Mouse (Mus musculus): ENCODE data around the gene Olfr1346. TPM values are rescaled to one million over a fixed set of nuclear protein-coding genes. Genes with fewer than 3 reads are reported as not detected.
"Not testable (repeated sequence)": the region's sequence is repeated elsewhere in the genome, so short reads cannot be mapped to it uniquely, and the experiment has no call there.

Gene Olfr1346
- polyA plus RNA-seq, 1 experiment, result 0.46 TPM

- Histone ChIP-seq H3K36me3 (ENCODE audit: control insufficient read depth, insufficient read depth, low read length) (no peaks in the 10 kb centered on the region), H3K4me1 (ENCODE audit: control insufficient read depth, insufficient read depth, low read length) (no peaks in the 10 kb centered on the region), H3K27me3 (ENCODE audit: control insufficient read depth, insufficient read depth, low read length) (no peaks in the 10 kb centered on the region), H3K27ac (ENCODE audit: control insufficient read depth, insufficient read depth, low read depth, low read length) (no peak within 1 kb of the TSS), H3K4me3 (ENCODE audit: control insufficient read depth, low read depth, low read length) (no peak within 1 kb of the TSS)
- TF ChIP-seq CTCF (IDR thresholded peaks at IDR 0.05; ENCODE audit: control insufficient read depth, insufficient read depth, insufficient replicate concordance, low read depth, low read length) (no peak), POLR2A (IDR thresholded peaks at IDR 0.05; ENCODE audit: control insufficient read depth, low read depth, low read length) (no peak)
These were observed 11.0 kb upstream of the Olfr1346 start, which contains the start of gene Olfr1336 for GRCm38 (mm10) chr7:6455868-6456267. Olfr1336 (plus strand) TSS chr7:6456168.

GRCm38 (mm10) chr7:6456399-6456798 is 10.5 kb upstream of the Olfr1346 start:
- Histone ChIP-seq H3K4me3 (ENCODE audit: control insufficient read depth, low read depth, low read length) (no peak overlapping the region), H3K27ac (ENCODE audit: control insufficient read depth, insufficient read depth, low read depth, low read length) (no peak overlapping the region), H3K36me3 (ENCODE audit: control insufficient read depth, insufficient read depth, low read length) (no peaks in the 10 kb centered on the region), H3K27me3 (ENCODE audit: control insufficient read depth, insufficient read depth, low read length) (no peaks in the 10 kb centered on the region), H3K4me1 (ENCODE audit: control insufficient read depth, insufficient read depth, low read length) (no peaks in the 10 kb centered on the region)
- TF ChIP-seq CTCF (IDR thresholded peaks at IDR 0.05; ENCODE audit: control insufficient read depth, insufficient read depth, insufficient replicate concordance, low read depth, low read length) (no peak), POLR2A (IDR thresholded peaks at IDR 0.05; ENCODE audit: control insufficient read depth, low read depth, low read length) (no peak)

GRCm38 (mm10) chr7:6477633-6478032 is 10.7 kb downstream of the Olfr1346 start:
- not testable (repeated sequence) for H3K27me3 ChIP-seq (ENCODE audit: control insufficient read depth, insufficient read depth, low read length); H3K27ac ChIP-seq (ENCODE audit: control insufficient read depth, insufficient read depth, low read depth, low read length); H3K4me1 ChIP-seq (ENCODE audit: control insufficient read depth, insufficient read depth, low read length); H3K36me3 ChIP-seq (ENCODE audit: control insufficient read depth, insufficient read depth, low read length); H3K4me3 ChIP-seq (ENCODE audit: control insufficient read depth, low read depth, low read length)

- no peak within 1 kb of the TSS for H3K4me3 ChIP-seq (ENCODE audit: control insufficient read depth, low read depth, low read length)
- no peak within 1 kb of the TSS for H3K27ac ChIP-seq (ENCODE audit: control insufficient read depth, insufficient read depth, low read depth, low read length)
- H3K27me3 ChIP-seq (ENCODE audit: control insufficient read depth, insufficient read depth, low read length), result no peaks in the 10 kb centered on the region
- H3K4me1 ChIP-seq (ENCODE audit: control insufficient read depth, insufficient read depth, low read length), result no peaks in the 10 kb centered on the region
- no peaks in the 10 kb centered on the region for H3K36me3 ChIP-seq (ENCODE audit: control insufficient read depth, insufficient read depth, low read length)
- TF ChIP-seq POLR2A (IDR thresholded peaks at IDR 0.05; ENCODE audit: control insufficient read depth, low read depth, low read length) (no peak), CTCF (IDR thresholded peaks at IDR 0.05; ENCODE audit: control insufficient read depth, insufficient read depth, insufficient replicate concordance, low read depth, low read length) (no peak)
These were observed 19.9 kb downstream of the Olfr1346 start, which contains the start of gene Olfr5 for GRCm38 (mm10) chr7:6486841-6487240. Olfr5 (minus strand) TSS chr7:6486941.

- TF ChIP-seq POLR2A (IDR thresholded peaks at IDR 0.05; ENCODE audit: control insufficient read depth, low read depth, low read length), result no peak
- no peak for TF ChIP-seq CTCF (IDR thresholded peaks at IDR 0.05; ENCODE audit: control insufficient read depth, insufficient read depth, insufficient replicate concordance, low read depth, low read length)
- no peaks in the 10 kb centered on the region for H3K36me3 ChIP-seq (ENCODE audit: control insufficient read depth, insufficient read depth, low read length)
- no peaks in the 10 kb centered on the region for H3K4me1 ChIP-seq (ENCODE audit: control insufficient read depth, insufficient read depth, low read length)
- H3K4me3 ChIP-seq (ENCODE audit: control insufficient read depth, low read depth, low read length), result no peak within 1 kb of the TSS
- H3K27me3 ChIP-seq (ENCODE audit: control insufficient read depth, insufficient read depth, low read length), result no peaks in the 10 kb centered on the region
- H3K27ac ChIP-seq (ENCODE audit: control insufficient read depth, insufficient read depth, low read depth, low read length), result no peak within 1 kb of the TSS
These were observed 32.8 kb downstream of the Olfr1346 start, which contains the start of gene Olfr1347 for GRCm38 (mm10) chr7:6499655-6500054. Olfr1347 (minus strand) TSS chr7:6499755.

GRCm38 (mm10) chr7:6508648-6509047 is 41.7 kb downstream of the Olfr1346 start, which contains the start of gene Olfr1348:
Olfr1348 (minus strand) TSS chr7:6508748.
- H3K27ac ChIP-seq (ENCODE audit: control insufficient read depth, insufficient read depth, low read depth, low read length), result no peak within 1 kb of the TSS
- TF ChIP-seq POLR2A (IDR thresholded peaks at IDR 0.05; ENCODE audit: control insufficient read depth, low read depth, low read length) (no peak), CTCF (IDR thresholded peaks at IDR 0.05; ENCODE audit: control insufficient read depth, insufficient read depth, insufficient replicate concordance, low read depth, low read length) (no peak)
- no peaks in the 10 kb centered on the region for H3K36me3 ChIP-seq (ENCODE audit: control insufficient read depth, insufficient read depth, low read length)
- H3K4me3 ChIP-seq (ENCODE audit: control insufficient read depth, low read depth, low read length), result no peak within 1 kb of the TSS
- H3K4me1 ChIP-seq (ENCODE audit: control insufficient read depth, insufficient read depth, low read length), result no peaks in the 10 kb centered on the region
- H3K27me3 ChIP-seq (ENCODE audit: control insufficient read depth, insufficient read depth, low read length), result no peaks in the 10 kb centered on the region

- Histone ChIP-seq H3K36me3 (ENCODE audit: control insufficient read depth, insufficient read depth, low read length) (no peaks in the 10 kb centered on the region), H3K27me3 (ENCODE audit: control insufficient read depth, insufficient read depth, low read length) (no peaks in the 10 kb centered on the region), H3K4me1 (ENCODE audit: control insufficient read depth, insufficient read depth, low read length) (no peaks in the 10 kb centered on the region), H3K4me3 (ENCODE audit: control insufficient read depth, low read depth, low read length) (no peak overlapping the region), H3K27ac (ENCODE audit: control insufficient read depth, insufficient read depth, low read depth, low read length) (no peak overlapping the region)
- TF ChIP-seq POLR2A (IDR thresholded peaks at IDR 0.05; ENCODE audit: control insufficient read depth, low read depth, low read length) (no peak), CTCF (IDR thresholded peaks at IDR 0.05; ENCODE audit: control insufficient read depth, insufficient read depth, insufficient replicate concordance, low read depth, low read length) (no peak)
These were observed 54.8 kb downstream of the Olfr1346 start for GRCm38 (mm10) chr7:6521666-6522065.

GRCm38 (mm10) chr7:6522850-6523249 is 55.9 kb downstream of the Olfr1346 start, which contains the start of gene Olfr1349:
Olfr1349 (minus strand) TSS chr7:6522950.
- Histone ChIP-seq H3K4me3 (ENCODE audit: control insufficient read depth, low read depth, low read length) (no peak within 1 kb of the TSS), H3K36me3 (ENCODE audit: control insufficient read depth, insufficient read depth, low read length) (no peaks in the 10 kb centered on the region), H3K27ac (ENCODE audit: control insufficient read depth, insufficient read depth, low read depth, low read length) (no peak within 1 kb of the TSS), H3K4me1 (ENCODE audit: control insufficient read depth, insufficient read depth, low read length) (no peaks in the 10 kb centered on the region), H3K27me3 (ENCODE audit: control insufficient read depth, insufficient read depth, low read length) (no peaks in the 10 kb centered on the region)
- TF ChIP-seq POLR2A (IDR thresholded peaks at IDR 0.05; ENCODE audit: control insufficient read depth, low read depth, low read length), result no peak
- no peak for TF ChIP-seq CTCF (IDR thresholded peaks at IDR 0.05; ENCODE audit: control insufficient read depth, insufficient read depth, insufficient replicate concordance, low read depth, low read length)

Data from testis, adult 2 months (tissue).